Mouse (Mus musculus) liver, embryonic 15.5 days (tissue): Measurements from ENCODE around the gene Serpina3b. TPM values are rescaled to one million over a fixed set of nuclear protein-coding genes. Genes with fewer than 3 reads are reported as not detected.

Experiments used
- ATAC-seq: fragments of 200-750 bp; cut with Nextera tagmentation; 2 replicates; pipeline ENCODE4 v1.8.0; 2017; ENCODE audit warnings: moderate number of reproducible peaks, mild to moderate bottlenecking, moderate library complexity; ENCODE audit not compliant: insufficient read depth
- H3K27ac ChIP-seq: fragments of 300-500 bp; sonication (generic); replicated peaks from 2 replicates; pipeline ENCODE4 v1.5.1; 2015; ENCODE audit warnings: mild to moderate bottlenecking, inconsistent platforms
- H3K27me3 ChIP-seq: fragments of 300-500 bp; sonication (generic); 2 replicates; pipeline ENCODE4 v1.6.1; 2015; ENCODE audit warnings: mild to moderate bottlenecking, inconsistent platforms
- H3K36me3 ChIP-seq: fragments of 300-500 bp; sonication (generic); replicated peaks from 2 replicates; pipeline ENCODE4 v1.6.1; 2015; ENCODE audit warnings: moderate library complexity, mild to moderate bottlenecking, inconsistent platforms
- H3K4me1 ChIP-seq: fragments of 300-500 bp; sonication (generic); replicated peaks from 2 replicates; pipeline ENCODE4 v1.6.1; 2015; ENCODE audit warnings: inconsistent platforms
- H3K4me2 ChIP-seq: fragments of 300-500 bp; sonication (generic); 2 replicates; pipeline ENCODE4 v1.6.1; 2015; ENCODE audit warnings: moderate library complexity, mild to moderate bottlenecking, inconsistent platforms
- H3K4me3 ChIP-seq: fragments of 300-500 bp; sonication (generic); replicated peaks from 2 replicates; pipeline ENCODE4 v1.5.1; 2015; ENCODE audit warnings: mild to moderate bottlenecking, inconsistent platforms
- H3K9ac ChIP-seq: fragments of 300-500 bp; sonication (generic); 2 replicates; pipeline ENCODE4 v1.6.1; 2015; ENCODE audit warnings: moderate library complexity, mild to moderate bottlenecking, inconsistent platforms
- H3K9me3 ChIP-seq: fragments of 300-500 bp; sonication (generic); replicated peaks from 2 replicates; pipeline ENCODE4 v1.6.1; 2016; ENCODE audit warnings: inconsistent platforms
- WGBS: fragments of 180-500 bp; shearing (Covaris S2); methylation state at CpG from one replicate; pipeline ENCODE4 v1.1.7; 2015; ENCODE audit warnings: mixed read lengths; ENCODE audit not compliant: insufficient replicate concordance; 5-methylcytosine and 5-hydroxymethylcytosine counted together
- polyA plus RNA-seq: library from polyadenylated mRNA; unstranded; fragments of >200 nt; fragmentation: Nextera tagmentation; extraction: Ambion mirVana; gene quantifications from 2 replicates; pipeline ENCODE4 v1.2.1, GENCODE M21; 2015

Serpina3b gene
- polyA plus RNA-seq, 1 experiment from 2014 or later: 0.13 TPM

DNA sequence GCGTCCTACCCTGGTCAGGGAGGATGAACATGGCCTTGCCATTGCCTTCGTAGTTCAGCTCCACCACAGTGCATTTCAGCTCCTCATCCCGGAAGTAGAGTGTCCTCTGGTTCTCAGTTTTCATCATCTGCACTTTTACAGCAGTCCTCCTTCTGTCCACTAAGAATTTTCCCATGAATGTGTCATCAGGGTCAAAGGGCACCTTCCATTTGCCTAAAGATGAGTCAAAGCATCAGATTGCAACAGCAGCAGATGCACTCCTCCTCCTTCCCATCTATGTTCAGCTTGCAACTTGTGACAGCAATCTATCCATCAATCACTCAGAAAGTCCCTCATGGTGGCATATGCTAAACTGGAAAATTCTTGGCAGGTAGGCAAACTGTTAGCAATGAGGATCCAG lies 47.8 kb downstream of the Serpina3b start:
- Histone ChIP-seq H3K9ac (no peak overlapping the region), H3K36me3 (no peaks in the 10 kb centered on the region), H3K9me3 (no peaks in the 10 kb centered on the region), H3K4me1 (no peaks in the 10 kb centered on the region), H3K4me2 (no peak overlapping the region), H3K27ac (no peak overlapping the region), H3K4me3 (no peak overlapping the region), H3K27me3 (no peaks in the 10 kb centered on the region)
- no peak for ATAC-seq
- WGBS: 39% methylated on average over 3 of the region's 3 CpGs

DNA sequence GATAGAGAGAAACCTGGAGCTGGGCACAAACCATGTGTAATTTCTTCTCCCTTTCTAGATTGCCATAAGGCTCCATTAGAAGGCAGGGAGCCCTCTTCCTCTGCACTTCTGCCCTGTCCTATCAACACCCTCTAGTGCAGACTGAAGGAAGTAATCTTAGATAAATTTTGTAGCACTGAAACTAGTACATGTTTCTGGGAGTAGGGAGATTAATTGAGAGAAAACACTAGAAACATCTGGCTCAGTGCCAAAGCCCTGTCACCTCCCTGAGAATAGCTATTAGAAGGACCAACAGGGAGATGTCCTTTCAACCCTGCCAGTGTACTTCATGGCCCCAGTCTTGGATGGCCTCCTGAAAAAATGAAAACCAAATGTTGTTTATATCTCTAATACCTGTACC lies 50.8 kb downstream of the Serpina3b start:
- ATAC-seq: no peak

DNA sequence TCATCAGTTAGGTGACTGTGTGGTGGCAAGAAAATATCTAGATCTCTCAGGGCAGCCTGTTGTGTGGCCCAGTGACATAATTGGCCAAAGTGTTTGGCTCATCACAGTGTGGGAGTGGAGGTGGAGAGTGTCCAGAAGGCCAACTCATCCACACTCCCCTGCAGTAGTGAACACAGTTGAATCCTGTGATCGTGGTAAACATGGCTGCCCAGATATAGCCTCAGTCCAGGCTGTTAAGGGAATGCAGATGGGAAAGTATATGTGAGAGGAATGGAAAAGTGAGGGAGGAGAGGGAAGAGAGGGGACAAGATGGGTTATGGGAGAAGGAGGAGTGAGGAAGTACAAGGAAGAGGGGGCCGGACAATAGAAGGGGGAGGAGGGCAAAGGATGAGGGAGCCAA lies 51.2 kb downstream of the Serpina3b start:
- no peak overlapping the region for H3K4me2 ChIP-seq
- H3K9me3 ChIP-seq: no peaks in the 10 kb centered on the region
- no peak for ATAC-seq
- H3K4me1 ChIP-seq: no peaks in the 10 kb centered on the region
- no peaks in the 10 kb centered on the region for H3K36me3 ChIP-seq
- H3K27me3 ChIP-seq: no peaks in the 10 kb centered on the region
- H3K9ac ChIP-seq: no peak overlapping the region
- H3K4me3 ChIP-seq: no peak overlapping the region
- 43% methylated on average over 2 of the region's 2 CpGs for WGBS
- no peak overlapping the region for H3K27ac ChIP-seq

More for the DNA sequence above, 50.8 kb downstream of the Serpina3b start:
- no peak overlapping the region for H3K4me2 ChIP-seq
- H3K36me3 ChIP-seq: no peaks in the 10 kb centered on the region
- H3K27ac ChIP-seq: no peak overlapping the region
- H3K9me3 ChIP-seq: no peaks in the 10 kb centered on the region
- H3K4me1 ChIP-seq: no peaks in the 10 kb centered on the region
- no peak overlapping the region for H3K4me3 ChIP-seq
- no peak overlapping the region for H3K9ac ChIP-seq
- H3K27me3 ChIP-seq: no peaks in the 10 kb centered on the region

DNA sequence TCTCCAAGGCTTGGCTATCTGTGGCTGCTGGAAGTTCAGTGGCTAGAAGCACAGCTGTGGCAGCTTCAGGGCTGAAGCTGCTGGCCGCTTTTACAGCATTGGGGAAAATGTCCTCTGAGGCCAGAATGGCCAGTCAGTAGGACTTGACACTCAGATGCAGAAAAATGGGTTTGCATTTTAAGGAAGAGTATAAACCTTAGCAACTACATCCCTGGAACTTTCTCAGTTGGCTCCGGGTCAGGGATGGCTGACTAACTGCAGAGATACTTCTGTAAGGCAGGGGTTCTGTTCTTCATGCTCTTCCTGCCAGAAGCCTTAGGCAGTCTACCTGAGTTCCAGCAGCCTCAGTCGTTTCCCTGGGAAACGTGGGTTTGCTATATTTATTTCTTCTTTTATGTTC lies 57.2 kb downstream of the Serpina3b start:
- no peaks in the 10 kb centered on the region for H3K4me1 ChIP-seq
- no peak overlapping the region for H3K4me3 ChIP-seq
- H3K9me3 ChIP-seq: no peaks in the 10 kb centered on the region
- H3K27ac ChIP-seq: no peak overlapping the region
- no peaks in the 10 kb centered on the region for H3K27me3 ChIP-seq
- 51% methylated on average over 4 of the region's 4 CpGs for WGBS
- no peak for ATAC-seq
- H3K4me2 ChIP-seq: no peak overlapping the region
- no peak overlapping the region for H3K9ac ChIP-seq
- H3K36me3 ChIP-seq: no peaks in the 10 kb centered on the region

DNA sequence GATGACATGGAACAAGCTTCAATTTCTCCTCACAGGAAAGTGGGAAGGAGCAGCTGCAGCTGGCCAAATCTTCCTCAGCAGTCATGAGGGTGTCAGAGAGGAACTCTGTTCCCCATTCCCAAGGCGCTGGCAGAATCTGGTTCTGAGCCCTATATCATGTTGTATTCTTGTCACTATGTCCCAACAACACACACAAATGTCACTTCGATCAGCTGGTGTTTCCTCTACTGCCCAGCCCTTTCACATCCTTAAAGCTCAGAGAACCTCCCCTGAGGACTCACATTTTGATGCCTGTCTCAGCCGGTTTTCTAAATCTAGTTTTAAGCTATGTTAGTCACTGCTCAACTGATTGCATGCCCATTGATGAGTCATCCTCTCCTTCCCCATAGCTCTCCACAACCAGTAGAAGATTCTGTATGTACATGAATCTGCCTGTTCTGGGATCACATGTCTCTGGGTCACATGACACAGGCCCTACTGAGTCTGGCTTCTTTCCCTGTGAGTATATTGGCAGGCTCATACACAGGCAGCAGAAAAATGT lies 58.3 kb downstream of the Serpina3b start:
- H3K9ac ChIP-seq: no peak overlapping the region
- no peak overlapping the region for H3K27ac ChIP-seq
- no peak for ATAC-seq
- no peak overlapping the region for H3K4me2 ChIP-seq
- no peak overlapping the region for H3K4me3 ChIP-seq
- 53% methylated on average over 3 of the region's 3 CpGs for WGBS
- H3K27me3 ChIP-seq: no peaks in the 10 kb centered on the region
- no peaks in the 10 kb centered on the region for H3K36me3 ChIP-seq
- no peaks in the 10 kb centered on the region for H3K4me1 ChIP-seq
- H3K9me3 ChIP-seq: no peaks in the 10 kb centered on the region

Other genes starting within 250 kb of the Serpina3b start
- 365 and 458 TPM in 2 replicates for gene Serpina1c, start 223.1 kb upstream of the Serpina3b start, polyA plus RNA-seq
- 377 and 507 TPM in 2 replicates for gene Serpina1e, start 169.0 kb upstream of the Serpina3b start, polyA plus RNA-seq
- gene Serpina11, start 138.0 kb upstream of the Serpina3b start, polyA plus RNA-seq: 17.1 and 23.8 TPM in 2 replicates
- not detected in 2 replicates for gene Serpina9, start 114.2 kb upstream of the Serpina3b start, polyA plus RNA-seq
- gene Serpina12, start 83.6 kb upstream of the Serpina3b start, polyA plus RNA-seq: 0.05 and 0.08 TPM in 2 replicates
- gene Serpina5, start 26.9 kb upstream of the Serpina3b start, polyA plus RNA-seq: 0.08 and 0.23 TPM in 2 replicates
- gene Serpina3a, start 15.3 kb upstream of the Serpina3b start, polyA plus RNA-seq: 0.09 TPM in 1 of 2 replicates, not detected in the other
- not detected in 2 replicates for gene Serpina3c, start 25.9 kb downstream of the Serpina3b start, polyA plus RNA-seq
- gene Serpina3f, start 86.5 kb downstream of the Serpina3b start, polyA plus RNA-seq: 0.29 and 0.31 TPM in 2 replicates
- 2.2 and 2.3 TPM in 2 replicates for gene Serpina3g, start 108.2 kb downstream of the Serpina3b start, polyA plus RNA-seq
- 0.14 and 0.17 TPM in 2 replicates for gene Serpina3i, start 135.1 kb downstream of the Serpina3b start, polyA plus RNA-seq
- gene Serpina3j, start 186.6 kb downstream of the Serpina3b start, polyA plus RNA-seq: not detected in 2 replicates
- not detected in 2 replicates for gene Serpina3k, start 210.5 kb downstream of the Serpina3b start, polyA plus RNA-seq
- 0.24 TPM in 1 of 2 replicates, not detected in the other for gene Serpina3m, start 210.5 kb downstream of the Serpina3b start, polyA plus RNA-seq